8 mouse cellular contexts compared by ENCODE assay signal in the genomic region with DNA sequence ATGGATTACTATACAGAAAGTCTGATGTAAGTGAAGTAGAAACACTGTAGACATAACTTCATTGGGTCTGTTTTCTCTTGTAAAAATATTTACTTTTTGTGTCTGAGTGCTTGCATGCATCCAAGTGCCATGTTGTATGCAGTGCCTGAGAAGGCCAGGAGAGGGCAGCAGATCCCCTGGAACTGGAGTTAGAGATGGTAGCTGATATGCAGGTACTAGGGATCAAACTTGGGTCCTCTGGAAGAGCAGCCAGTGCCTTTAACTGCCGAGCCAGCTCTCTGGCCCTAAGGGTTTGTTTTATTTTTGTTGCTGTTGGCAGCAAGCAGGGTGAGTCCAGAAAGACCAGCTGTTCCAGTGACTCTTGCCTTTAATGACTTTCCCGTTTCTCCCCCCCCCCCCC.
DNase-seq lines count a peak whose midpoint lies in the region; ATAC-seq lines count a peak whose summit lies in the region.

No protein-coding gene starts in this region.

- DNase-seq in cerebellum, adult 11 months = peak; percentile 57
- DNase-seq in urinary bladder, postnatal 14 days (ENCODE audit: low spot score) = peak; percentile 28
- no peak for DNase-seq in urinary bladder, adult 2 months (ENCODE audit: low spot score)
- DNase-seq in embryonic facial prominence, embryonic 10.5 days (ENCODE audit: low spot score) = peak; percentile 60
- DNase-seq in layer of hippocampus, adult 9-10 months (ENCODE audit: low spot score) = peak; percentile 21
- peak; percentile 65 for DNase-seq in testis, postnatal 14 days (ENCODE audit: low spot score)

- no peak overlapping the region for H3K4me3 ChIP-seq in embryonic facial prominence, embryonic 10.5 days

- 0 out of 2 replicates have a peak, but pooled peaks cover 2% of the 10 kb centered on the region for H3K4me1 ChIP-seq in embryonic facial prominence, embryonic 10.5 days

- 69% methylated on average over 2 of the region's 2 CpGs for WGBS in embryonic facial prominence, embryonic 10.5 days

- no peak overlapping the region for H3K27ac ChIP-seq in embryonic facial prominence, embryonic 10.5 days (replicated peaks)

- H3K27me3 ChIP-seq in embryonic facial prominence, embryonic 10.5 days (replicated peaks; ENCODE audit: low read depth, poor library complexity, severe bottlenecking) = no peaks in the 10 kb centered on the region

- no peaks in the 10 kb centered on the region for H3K9me3 ChIP-seq in embryonic facial prominence, embryonic 10.5 days

- ATAC-seq in cerebellum, adult (ENCODE audit: insufficient number of reproducible peaks, low FRiP score, low TSS enrichment) = no peak
- peak; percentile 62; the same call in 1 of the 2 replicates for ATAC-seq in megakaryocyte, adult 5-6 weeks (ENCODE audit: poor library complexity, severe bottlenecking)

- no peaks in the 10 kb centered on the region for H3K36me3 ChIP-seq in embryonic facial prominence, embryonic 10.5 days (replicated peaks)
